Mouse (Mus musculus): ENCODE measurements around the gene Trpc7. TPM values are rescaled to one million over a fixed set of nuclear protein-coding genes. Genes with fewer than 3 reads are reported as not detected.

Gene Trpc7
- polyA plus RNA-seq, 1 experiment from 2014 or later = 0.31 TPM

DNA sequence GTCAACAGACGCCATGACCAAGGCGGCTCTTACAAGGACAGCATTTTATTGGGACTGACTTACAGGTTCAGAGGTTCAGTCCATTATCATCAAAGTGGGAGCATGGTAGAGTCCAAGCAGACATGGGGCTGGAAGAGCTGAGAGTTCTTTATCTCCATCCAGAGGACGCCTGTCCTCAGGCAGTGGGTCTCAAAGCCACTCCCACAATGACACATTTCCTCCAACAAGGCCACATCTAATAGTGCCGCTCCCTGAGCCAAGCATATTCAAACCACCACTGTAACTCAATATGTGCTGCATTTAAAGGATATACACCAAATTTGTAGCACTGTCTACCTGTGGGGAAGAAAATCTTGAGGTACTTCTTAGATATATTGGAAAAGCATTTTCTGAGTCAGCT lies 161.2 kb downstream of the Trpc7 start:
- no peaks in the 10 kb centered on the region for H3K27me3 ChIP-seq (replicated peaks; ENCODE audit: control insufficient read depth, insufficient read depth, low read length)
- H3K4me3 ChIP-seq (ENCODE audit: low read depth, low read length) = no peak overlapping the region
- H3K36me3 ChIP-seq (ENCODE audit: control insufficient read depth, insufficient read depth, low read length) = peaks cover 93% of the 10 kb centered on the region
- ATAC-seq (ENCODE audit: low read depth) = no peak
- no peak overlapping the region for H3K9ac ChIP-seq (ENCODE audit: low read depth, low read length)
- no peak overlapping the region for H3K4me2 ChIP-seq (ENCODE audit: low read depth, low read length)
- no peaks in the 10 kb centered on the region for H3K9me3 ChIP-seq (ENCODE audit: control insufficient read depth, low read length)
- H3K4me1 ChIP-seq (ENCODE audit: control insufficient read depth, insufficient read depth, low read length) = no peaks in the 10 kb centered on the region
- WGBS = 85% methylated on average over 4 of the region's 4 CpGs
- H3K27ac ChIP-seq (replicated peaks; ENCODE audit: low read depth, low read length) = no peak overlapping the region
- DNase-seq (ENCODE audit: low spot score) = no peak

DNA sequence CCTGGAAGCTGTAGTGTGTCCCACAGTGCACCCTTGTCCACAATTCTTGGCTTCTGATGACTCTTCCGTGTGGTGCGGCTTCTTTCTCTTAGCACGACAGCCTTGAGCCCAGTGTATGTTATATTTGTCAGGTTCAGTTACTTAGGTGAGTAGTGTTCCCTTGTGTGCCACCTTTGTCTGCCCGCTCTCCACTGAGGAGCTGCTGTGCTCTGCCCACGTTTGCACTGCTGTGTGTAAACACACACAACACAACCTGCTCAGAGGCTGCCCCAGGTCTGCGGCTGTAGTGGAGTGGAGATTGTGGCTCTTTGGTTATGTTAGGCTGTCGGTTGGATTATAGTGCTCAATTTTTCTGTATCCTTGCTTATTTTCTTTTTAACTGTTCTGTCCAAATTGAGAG lies 166.7 kb downstream of the Trpc7 start:
- DNase-seq (ENCODE audit: low spot score) (no peak), ATAC-seq (ENCODE audit: low read depth) (no peak)
- H3K27ac ChIP-seq (replicated peaks; ENCODE audit: low read depth, low read length) = no peak overlapping the region
- H3K4me2 ChIP-seq (ENCODE audit: low read depth, low read length) = no peak overlapping the region
- WGBS = 90% methylated on average over 7 of the region's 7 CpGs
- no peak overlapping the region for H3K4me3 ChIP-seq (ENCODE audit: low read depth, low read length)
- no peaks in the 10 kb centered on the region for H3K4me1 ChIP-seq (ENCODE audit: control insufficient read depth, insufficient read depth, low read length)
- no peaks in the 10 kb centered on the region for H3K27me3 ChIP-seq (replicated peaks; ENCODE audit: control insufficient read depth, insufficient read depth, low read length)
- no peaks in the 10 kb centered on the region for H3K9me3 ChIP-seq (ENCODE audit: control insufficient read depth, low read length)
- H3K36me3 ChIP-seq (ENCODE audit: control insufficient read depth, insufficient read depth, low read length) = peaks cover 97% of the 10 kb centered on the region
- H3K9ac ChIP-seq (ENCODE audit: low read depth, low read length) = no peak overlapping the region

DNA sequence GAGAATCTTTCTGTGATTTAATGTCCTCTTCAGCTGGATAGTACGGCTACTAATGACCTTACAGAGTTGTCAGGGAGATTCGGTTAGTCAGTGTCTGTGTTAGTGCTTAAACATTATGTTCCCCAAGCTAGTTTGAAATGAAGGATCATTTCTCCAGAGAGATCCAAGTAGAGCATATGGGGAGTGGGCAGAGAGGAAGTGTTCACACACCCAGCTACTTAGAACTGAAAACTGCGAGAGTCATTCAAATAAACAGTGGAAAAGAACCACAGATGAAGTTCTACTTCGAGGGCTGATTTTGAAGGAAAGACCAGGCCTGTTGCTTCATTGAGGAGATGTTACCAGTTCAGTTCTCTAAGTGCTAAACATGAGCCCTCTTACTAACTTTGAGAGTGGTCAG lies 169.2 kb downstream of the Trpc7 start:
- Histone ChIP-seq H3K4me2 (ENCODE audit: low read depth, low read length) (no peak overlapping the region), H3K4me3 (ENCODE audit: low read depth, low read length) (no peak overlapping the region), H3K9me3 (ENCODE audit: control insufficient read depth, low read length) (no peaks in the 10 kb centered on the region), H3K27me3 (replicated peaks; ENCODE audit: control insufficient read depth, insufficient read depth, low read length) (no peaks in the 10 kb centered on the region), H3K36me3 (ENCODE audit: control insufficient read depth, insufficient read depth, low read length) (peaks cover 84% of the 10 kb centered on the region), H3K9ac (ENCODE audit: low read depth, low read length) (no peak overlapping the region), H3K27ac (replicated peaks; ENCODE audit: low read depth, low read length) (no peak overlapping the region), H3K4me1 (ENCODE audit: control insufficient read depth, insufficient read depth, low read length) (no peaks in the 10 kb centered on the region)
- WGBS = 90% methylated on average over 4 of the region's 4 CpGs
- ATAC-seq (ENCODE audit: low read depth) = no peak
- no peak for DNase-seq (ENCODE audit: low spot score)

Other genes with a start within 250 kb of the Trpc7 start
- gene Smad5, start 193.0 kb downstream of the Trpc7 start, polyA plus RNA-seq (2014; fragmentation: Nextera tagmentation; extraction: Ambion mirVana) = 45.3 and 45.9 TPM in 2 replicates
- gene Gm45623, start 142.2 kb downstream of the Trpc7 start, polyA plus RNA-seq (2014; fragmentation: Nextera tagmentation; extraction: Ambion mirVana) = 0.49 and 0.79 TPM in 2 replicates